Mouse (Mus musculus): ENCODE data around the gene Tcf7l1. TPM values are rescaled to one million over a fixed set of nuclear protein-coding genes. Genes with fewer than 3 reads are reported as not detected.

Gene Tcf7l1
- polyA plus RNA-seq, 1 experiment from 2014 or later = 21.7 TPM

DNA sequence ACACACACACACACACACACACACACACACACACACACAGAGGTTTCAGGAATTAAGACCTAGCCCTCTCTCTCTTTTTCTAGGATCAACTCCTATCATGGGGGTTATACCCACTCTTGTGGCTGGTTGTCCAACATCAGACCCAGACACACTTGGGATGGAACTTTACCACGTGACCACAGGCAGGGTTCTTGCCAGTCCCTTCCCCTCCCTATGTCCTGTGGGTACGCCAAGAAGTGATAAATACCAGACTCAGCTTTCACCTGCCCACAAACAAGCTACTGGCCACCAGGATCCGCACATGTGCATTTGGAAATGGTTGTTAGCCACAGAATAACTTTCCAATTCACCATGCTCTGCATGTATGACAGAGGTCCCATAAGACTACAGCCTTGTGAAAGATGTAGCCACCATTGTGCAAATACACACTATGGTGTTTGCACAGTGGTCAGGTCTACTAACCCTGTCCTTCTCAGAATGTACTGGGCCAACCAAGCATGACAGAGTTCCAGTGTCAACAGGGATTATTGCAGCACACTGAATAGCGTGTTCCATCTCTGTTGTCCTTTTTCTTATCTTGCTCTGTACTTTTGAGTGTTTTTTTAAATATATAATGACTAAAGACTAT is 20.6 kb upstream of the Tcf7l1 start:
- Histone ChIP-seq H3K4me3 (no peak overlapping the region), H3K36me3 (no peaks in the 10 kb centered on the region), H3K9ac (replicated peaks) (no peak overlapping the region), H3K4me1 (no peaks in the 10 kb centered on the region), H3K9me3 (no peaks in the 10 kb centered on the region), H3K4me2 (replicated peaks) (no peak overlapping the region), H3K27ac (replicated peaks) (no peak overlapping the region), H3K27me3 (no peaks in the 10 kb centered on the region)
- no peak for ATAC-seq (ENCODE audit: low FRiP score, low read depth)
- WGBS = 74% methylated on average over 4 of the region's 4 CpGs

- no peak overlapping the region for H3K9ac ChIP-seq (replicated peaks)
- no peaks in the 10 kb centered on the region for H3K27me3 ChIP-seq
- no peak overlapping the region for H3K27ac ChIP-seq (replicated peaks)
- no peaks in the 10 kb centered on the region for H3K36me3 ChIP-seq
- no peak overlapping the region for H3K4me2 ChIP-seq (replicated peaks)
- no peak for ATAC-seq (ENCODE audit: low FRiP score, low read depth)
- no peak overlapping the region for H3K4me3 ChIP-seq
- no peaks in the 10 kb centered on the region for H3K4me1 ChIP-seq
- H3K9me3 ChIP-seq = no peaks in the 10 kb centered on the region
- WGBS = 65% methylated on average over 3 of the region's 3 CpGs
Measured at GRCm38 (mm10) chr6:72808342-72808741, 19.3 kb upstream of the Tcf7l1 start.

DNA sequence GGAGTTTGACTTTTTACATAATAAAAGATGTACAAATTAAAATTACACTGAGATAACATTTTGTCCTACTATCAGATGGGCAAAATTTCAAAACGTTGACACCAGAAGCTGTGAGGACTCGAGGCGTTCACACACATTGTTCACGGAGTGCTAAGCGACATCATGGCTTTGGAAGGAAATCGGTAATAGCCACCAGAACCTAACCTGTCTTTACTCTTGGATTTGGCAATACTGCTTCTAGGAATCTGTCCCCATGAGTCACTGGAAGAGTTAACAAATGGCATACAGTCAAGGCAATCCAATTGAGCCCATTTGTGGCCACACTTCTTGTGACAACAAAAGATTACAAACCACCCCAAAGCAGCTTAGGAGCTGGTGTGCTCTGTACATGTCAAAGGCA is 14.6 kb upstream of the Tcf7l1 start:
- Histone ChIP-seq H3K27me3 (no peaks in the 10 kb centered on the region), H3K4me3 (no peak overlapping the region), H3K9ac (replicated peaks) (no peak overlapping the region), H3K4me1 (no peaks in the 10 kb centered on the region), H3K27ac (replicated peaks) (no peak overlapping the region), H3K9me3 (no peaks in the 10 kb centered on the region), H3K4me2 (replicated peaks) (no peak overlapping the region), H3K36me3 (no peaks in the 10 kb centered on the region)
- no peak for ATAC-seq (ENCODE audit: low FRiP score, low read depth)
- WGBS = 91% methylated on average over 6 of the region's 6 CpGs

GRCm38 (mm10) chr6:72802119-72802518 is 13.1 kb upstream of the Tcf7l1 start:
- WGBS = 88% methylated on average over 6 of the region's 6 CpGs
- Histone ChIP-seq H3K9ac (replicated peaks) (no peak overlapping the region), H3K4me2 (replicated peaks) (no peak overlapping the region)

DNA sequence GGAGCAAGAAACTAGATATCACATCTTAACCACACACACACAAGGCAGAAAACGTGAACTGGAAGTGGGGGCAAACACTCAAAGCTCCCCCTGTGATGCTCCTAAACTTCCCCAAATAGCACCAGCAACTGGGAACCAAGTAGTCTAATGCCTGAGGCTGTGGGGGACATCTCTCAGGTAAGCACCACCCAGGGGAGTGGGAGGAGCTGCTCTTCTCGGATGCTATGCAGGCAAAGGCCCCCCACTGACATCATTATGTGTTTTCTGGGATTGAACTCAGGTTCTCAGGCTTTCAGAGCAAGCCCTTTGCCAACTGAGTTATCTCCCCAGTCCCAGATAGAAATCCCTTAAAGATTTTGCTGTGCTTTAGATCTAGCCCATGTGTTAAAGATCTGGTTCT is 11.6 kb upstream of the Tcf7l1 start:
- H3K36me3 ChIP-seq = no peaks in the 10 kb centered on the region
- no peak overlapping the region for H3K4me3 ChIP-seq
- no peaks in the 10 kb centered on the region for H3K27me3 ChIP-seq
- WGBS = 50% methylated on average over 2 of the region's 2 CpGs
- H3K4me1 ChIP-seq = no peaks in the 10 kb centered on the region
- no peaks in the 10 kb centered on the region for H3K9me3 ChIP-seq
- no peak overlapping the region for H3K27ac ChIP-seq (replicated peaks)
- no peak overlapping the region for H3K4me2 ChIP-seq (replicated peaks)
- ATAC-seq (ENCODE audit: low FRiP score, low read depth) = no peak
- no peak overlapping the region for H3K9ac ChIP-seq (replicated peaks)

More at GRCm38 (mm10) chr6:72802119-72802518, 13.1 kb upstream of the Tcf7l1 start:
- Histone ChIP-seq H3K9me3 (no peaks in the 10 kb centered on the region), H3K27me3 (no peaks in the 10 kb centered on the region), H3K36me3 (no peaks in the 10 kb centered on the region), H3K4me3 (no peak overlapping the region), H3K27ac (replicated peaks) (no peak overlapping the region), H3K4me1 (no peaks in the 10 kb centered on the region)
- ATAC-seq (ENCODE audit: low FRiP score, low read depth) = no peak

DNA sequence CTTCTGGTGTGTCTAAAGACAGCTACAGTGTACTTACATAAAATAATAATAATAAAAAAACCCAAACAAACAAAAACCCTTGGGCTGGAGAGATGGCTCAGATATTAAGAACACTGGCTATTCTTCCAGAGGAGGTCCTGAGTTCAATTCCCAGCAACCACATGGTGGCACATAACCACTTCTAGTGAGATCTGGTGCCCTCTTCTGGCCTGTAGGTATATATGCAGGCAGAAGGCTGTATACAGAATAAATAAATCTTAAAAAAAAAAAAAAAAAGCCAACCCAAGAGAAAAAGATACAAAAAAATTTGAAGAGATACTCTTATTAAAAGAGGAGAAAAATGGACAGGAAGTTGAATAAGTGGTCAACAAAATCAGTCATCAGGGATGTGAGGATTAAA is 8.7 kb upstream of the Tcf7l1 start:
- H3K27ac ChIP-seq (replicated peaks) = no peak overlapping the region
- no peak overlapping the region for H3K4me3 ChIP-seq
- ATAC-seq (ENCODE audit: low FRiP score, low read depth) = no peak
- no peaks in the 10 kb centered on the region for H3K4me1 ChIP-seq
- no peaks in the 10 kb centered on the region for H3K36me3 ChIP-seq
- H3K9me3 ChIP-seq = no peaks in the 10 kb centered on the region
- no peak overlapping the region for H3K4me2 ChIP-seq (replicated peaks)
- no peak overlapping the region for H3K9ac ChIP-seq (replicated peaks)
- no peaks in the 10 kb centered on the region for H3K27me3 ChIP-seq

- Histone ChIP-seq H3K4me2 (replicated peaks) (no peak overlapping the region), H3K27me3 (peaks cover 5% of the 10 kb centered on the region; the same call in 1 of the 2 replicates), H3K4me1 (no peaks in the 10 kb centered on the region), H3K9ac (replicated peaks) (no peak overlapping the region), H3K4me3 (no peak overlapping the region), H3K9me3 (no peaks in the 10 kb centered on the region), H3K36me3 (no peaks in the 10 kb centered on the region), H3K27ac (replicated peaks) (no peak overlapping the region)
- WGBS = 49% methylated on average over 16 of the region's 16 CpGs
- no peak for ATAC-seq (ENCODE audit: low FRiP score, low read depth)
Measured at GRCm38 (mm10) chr6:72795444-72795843, 6.4 kb upstream of the Tcf7l1 start.

DNA sequence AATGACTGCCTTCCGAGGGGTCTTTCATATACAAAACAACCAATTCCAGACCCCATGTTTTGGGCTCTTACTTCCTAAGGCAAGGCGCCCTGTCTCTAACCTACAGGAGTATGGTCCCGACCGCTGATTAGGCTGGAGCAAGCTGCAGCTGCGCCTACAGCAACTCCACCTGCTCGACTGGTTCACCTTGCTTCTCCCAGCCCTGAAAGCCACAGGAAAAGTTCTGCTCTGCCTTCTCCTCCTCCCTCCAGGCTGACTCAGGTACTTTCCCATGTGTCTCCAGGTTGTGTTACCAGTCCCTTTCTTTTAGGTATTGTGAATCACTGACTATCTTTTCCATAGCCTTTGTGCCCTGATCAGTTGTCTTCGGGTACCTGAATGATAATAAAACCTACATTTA is 5.8 kb upstream of the Tcf7l1 start:
- ATAC-seq (ENCODE audit: low FRiP score, low read depth) = no peak
- H3K36me3 ChIP-seq = no peaks in the 10 kb centered on the region
- no peak overlapping the region for H3K4me3 ChIP-seq
- peaks cover 11% of the 10 kb centered on the region for H3K27me3 ChIP-seq
- 52% methylated on average over 7 of the region's 7 CpGs for WGBS
- H3K4me1 ChIP-seq = no peaks in the 10 kb centered on the region
- H3K27ac ChIP-seq (replicated peaks) = no peak overlapping the region
- no peaks in the 10 kb centered on the region for H3K9me3 ChIP-seq
- no peak overlapping the region for H3K4me2 ChIP-seq (replicated peaks)
- H3K9ac ChIP-seq (replicated peaks) = no peak overlapping the region

DNA sequence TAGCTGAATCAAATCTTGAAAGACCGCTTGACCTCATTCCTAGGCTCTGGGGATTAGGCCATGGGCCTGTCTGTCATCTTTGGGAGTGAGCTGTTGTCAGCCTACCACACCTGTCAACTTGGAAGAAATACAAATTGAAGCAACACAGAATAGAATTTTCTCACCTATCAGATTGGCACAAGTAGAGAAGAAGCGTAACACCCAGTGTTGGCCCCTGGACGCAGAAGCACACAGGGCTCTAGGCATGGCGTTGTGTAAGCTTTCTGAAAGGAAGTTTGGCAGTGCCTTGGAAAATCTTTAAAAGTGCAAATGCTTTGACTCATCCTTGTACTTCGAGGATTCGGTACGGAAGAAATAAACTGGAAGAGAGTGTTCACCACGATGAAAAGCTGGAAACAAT is 3.6 kb upstream of the Tcf7l1 start:
- ATAC-seq (ENCODE audit: low FRiP score, low read depth) = no peak
- Histone ChIP-seq H3K9ac (replicated peaks) (no peak overlapping the region), H3K27me3 (peaks cover 15% of the 10 kb centered on the region), H3K4me2 (replicated peaks) (no peak overlapping the region), H3K4me3 (no peak overlapping the region), H3K27ac (replicated peaks) (no peak overlapping the region), H3K4me1 (peaks cover 7% of the 10 kb centered on the region), H3K36me3 (no peaks in the 10 kb centered on the region), H3K9me3 (no peaks in the 10 kb centered on the region)
- WGBS = 96% methylated on average over 8 of the region's 8 CpGs

DNA sequence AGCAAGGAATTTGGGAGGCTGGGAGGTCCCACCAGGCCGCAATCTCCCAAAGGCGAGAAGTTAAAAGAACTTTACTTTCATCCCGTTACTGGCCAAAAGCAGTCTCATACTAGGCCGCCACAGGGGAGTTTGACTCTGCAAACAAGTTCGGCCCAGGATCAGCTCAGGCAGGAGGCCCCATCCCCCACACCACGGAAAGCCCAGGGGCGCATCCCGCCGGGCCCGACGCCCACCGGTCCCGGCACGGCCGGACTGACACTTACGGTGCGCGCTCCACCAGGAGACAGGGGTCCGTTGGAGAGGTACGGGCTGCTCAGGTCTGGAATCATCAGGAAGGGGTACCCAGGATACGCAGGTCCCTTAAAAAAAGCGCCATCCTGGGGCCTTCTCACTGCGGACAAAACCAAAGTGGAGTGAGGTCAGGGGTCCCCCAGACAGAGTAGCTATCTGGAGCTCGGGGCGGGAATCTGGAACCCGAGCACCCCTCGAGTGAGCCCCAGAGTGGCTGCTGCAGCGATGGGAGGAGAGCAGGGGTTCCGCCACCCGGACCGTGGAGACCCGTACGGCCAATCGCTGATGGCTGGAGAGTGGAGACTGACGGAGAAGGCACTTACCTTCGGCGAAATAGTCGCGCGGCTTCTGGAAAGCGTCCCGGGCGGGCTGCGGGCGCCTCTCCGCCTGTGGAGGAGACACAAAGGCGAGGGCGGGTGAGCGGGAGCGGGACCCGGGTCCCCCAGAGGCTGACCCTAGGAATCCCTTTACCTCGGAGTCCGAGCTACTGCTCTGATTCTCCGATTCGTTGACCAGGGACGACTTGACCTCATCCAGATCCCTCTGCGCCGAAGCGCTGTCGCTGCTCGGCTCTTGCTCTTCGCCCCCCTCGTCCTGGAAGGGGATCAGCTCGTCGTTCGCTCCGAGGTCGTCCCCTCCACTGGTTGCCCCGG is 834 bp downstream of the Tcf7l1 start:
- peak; percentile 8; the same call in 1 of the 2 replicates for ATAC-seq (ENCODE audit: low FRiP score, low read depth)
- Histone ChIP-seq H3K9me3 (no peaks in the 10 kb centered on the region), H3K36me3 (0 out of 2 replicates have a peak, but pooled peaks cover 3% of the 10 kb centered on the region), H3K27ac (replicated peaks) (peak overlapping the region; percentile 83), H3K4me1 (peaks cover 19% of the 10 kb centered on the region), H3K27me3 (peaks cover 24% of the 10 kb centered on the region), H3K4me2 (replicated peaks) (peak overlapping the region; percentile 94), H3K9ac (replicated peaks) (peak overlapping the region; percentile 81), H3K4me3 (peak overlapping the region; percentile 88)
- WGBS = under 1% methylated on average over 68 of the region's 69 CpGs

DNA sequence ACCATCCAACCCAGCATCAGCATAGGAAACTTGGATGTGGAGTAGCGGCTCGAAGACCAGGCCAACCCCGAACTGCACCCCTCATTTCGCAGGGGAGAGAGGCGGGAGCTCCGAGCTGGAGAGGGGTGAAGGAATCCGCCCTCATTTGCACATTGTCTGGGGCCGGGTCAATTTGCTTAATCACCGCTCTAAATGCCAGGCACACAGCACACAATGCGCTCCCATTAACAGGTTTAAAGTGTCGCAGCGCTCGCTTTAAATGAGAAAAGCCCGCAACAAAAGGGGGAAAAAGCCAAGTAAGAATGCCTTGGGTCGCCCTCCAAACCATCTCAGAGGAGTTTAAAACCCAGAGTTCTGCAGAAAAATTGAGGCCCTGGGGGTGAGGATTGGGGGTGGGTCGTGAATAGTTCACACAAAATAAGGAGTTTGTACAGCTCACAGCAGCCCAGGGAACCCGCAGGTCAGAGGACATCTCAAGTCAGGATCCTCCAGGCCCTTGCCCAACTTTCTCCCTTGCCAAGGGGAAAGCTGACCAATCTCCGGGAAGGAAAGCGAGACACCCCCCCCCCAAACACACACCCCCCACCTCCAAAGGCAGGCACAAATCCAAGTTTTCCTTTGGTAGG is 1.6 kb downstream of the Tcf7l1 start:
- Histone ChIP-seq H3K36me3 (0 out of 2 replicates have a peak, but pooled peaks cover 3% of the 10 kb centered on the region), H3K27ac (replicated peaks) (peak overlapping the region; percentile 83), H3K4me1 (peaks cover 19% of the 10 kb centered on the region), H3K9ac (replicated peaks) (peak overlapping the region; percentile 81), H3K4me3 (peak overlapping the region; percentile 88), H3K27me3 (peaks cover 24% of the 10 kb centered on the region), H3K4me2 (replicated peaks) (peak overlapping the region; percentile 94), H3K9me3 (no peaks in the 10 kb centered on the region)
- ATAC-seq (ENCODE audit: low FRiP score, low read depth) = no peak
- 1% methylated on average over 19 of the region's 19 CpGs for WGBS

DNA sequence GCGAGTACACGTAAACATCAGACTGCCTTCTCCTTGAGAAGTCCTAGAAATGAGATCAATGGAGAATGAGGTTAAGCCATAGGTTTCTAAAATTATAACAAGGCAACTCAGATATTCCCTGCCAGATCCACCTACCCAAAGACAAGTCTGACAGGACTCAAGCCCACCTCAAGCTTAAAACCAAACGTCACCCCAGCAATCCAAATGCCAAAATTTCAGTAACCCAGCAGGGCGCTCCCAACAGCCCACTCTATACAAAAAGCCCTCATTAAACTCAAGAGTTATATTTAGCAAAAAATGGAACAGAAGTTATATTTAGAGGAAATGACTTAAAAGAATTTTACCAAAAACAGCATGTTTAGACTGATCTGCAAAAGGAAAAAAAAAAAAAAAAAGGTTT is 5.3 kb downstream of the Tcf7l1 start:
- 87% methylated on average over 4 of the region's 4 CpGs for WGBS
- ATAC-seq (ENCODE audit: low FRiP score, low read depth) = no peak
- Histone ChIP-seq H3K4me1 (peaks cover 19% of the 10 kb centered on the region), H3K36me3 (peaks cover 19% of the 10 kb centered on the region), H3K4me3 (no peak overlapping the region), H3K9ac (replicated peaks) (no peak overlapping the region), H3K27ac (replicated peaks) (no peak overlapping the region), H3K9me3 (peaks cover 3% of the 10 kb centered on the region; the same call in 1 of the 2 replicates), H3K4me2 (replicated peaks) (no peak overlapping the region), H3K27me3 (peaks cover 12% of the 10 kb centered on the region; the same call in 1 of the 2 replicates)

All from midbrain, embryonic 12.5 days (tissue).